Mouse (Mus musculus) lung, embryonic 14.5 days (tissue): ENCODE measurements around the gene Arhgap31. TPM values are rescaled to one million over a fixed set of nuclear protein-coding genes. Genes with fewer than 3 reads are reported as not detected.
A peak's percentile ranks its signal among the peaks of the same experiment; 100 is the strongest.

Experiments
- ATAC-seq: fragments of 200-750 bp; cut with Nextera tagmentation; 2 replicates; pipeline ENCODE4 v1.8.0; 2017; ENCODE audit warnings: mild to moderate bottlenecking, moderate TSS enrichment, moderate library complexity; ENCODE audit not compliant: insufficient read depth
- DNase-seq: peaks from one replicate; pipeline ENCODE4 v3.0.0-alpha.2; 2015
- H3K27ac ChIP-seq: fragments of 300-500 bp; sonication (generic); 2 replicates; pipeline ENCODE4 v1.5.1; 2014; ENCODE audit warnings: low read depth, mild to moderate bottlenecking, moderate library complexity
- H3K27me3 ChIP-seq: fragments of 300-500 bp; sonication (generic); 2 replicates; pipeline ENCODE4 v1.6.1; 2014; ENCODE audit warnings: low read length, control low read depth; ENCODE audit not compliant: insufficient read depth
- H3K36me3 ChIP-seq: fragments of 300-500 bp; sonication (generic); 2 replicates; pipeline ENCODE4 v1.6.1; 2014; ENCODE audit warnings: control low read depth; ENCODE audit not compliant: insufficient read depth
- H3K4me1 ChIP-seq: fragments of 300-500 bp; sonication (generic); 2 replicates; pipeline ENCODE4 v1.6.1; 2014; ENCODE audit warnings: antibody characterized with exemption, control low read depth; ENCODE audit not compliant: insufficient read depth
- H3K4me2 ChIP-seq: fragments of 300-500 bp; sonication (generic); 2 replicates; pipeline ENCODE4 v1.6.1; 2014; ENCODE audit warnings: mild to moderate bottlenecking
- H3K4me3 ChIP-seq: fragments of 300-500 bp; sonication (generic); 2 replicates; pipeline ENCODE4 v1.5.1; 2014; ENCODE audit warnings: low read depth, low read length
- H3K9ac ChIP-seq: fragments of 300-500 bp; sonication (generic); 2 replicates; pipeline ENCODE4 v1.6.1; 2014
- H3K9me3 ChIP-seq: fragments of 300-500 bp; sonication (generic); 2 replicates; pipeline ENCODE4 v1.6.1; 2016; ENCODE audit warnings: low read depth, low read length, control low read depth
- CTCF ChIP-seq: IDR thresholded peaks from 2 replicates; pipeline ENCODE4 v1.5.1; 2016; ENCODE audit warnings: antibody characterized with exemption, low read depth
- WGBS: fragments of 180-500 bp; shearing (Covaris S2); extraction: QIAGEN DNeasy Blood & Tissue Kit; methylation state at CpG from one replicate; pipeline ENCODE4 v1.1.7; 2014; 5-methylcytosine and 5-hydroxymethylcytosine counted together
- polyA plus RNA-seq: library from polyadenylated mRNA; unstranded; fragments of >200 nt; fragmentation: Nextera tagmentation; extraction: Ambion mirVana; gene quantifications from 2 replicates; pipeline ENCODE4 v1.2.1, GENCODE M21; 2014

The Arhgap31 gene
- polyA plus RNA-seq, 1 experiment from 2014 or later, result 21.6 TPM

- H3K27me3 ChIP-seq, result no peaks in the 10 kb centered on the region
- H3K9me3 ChIP-seq, result no peaks in the 10 kb centered on the region
- H3K9ac ChIP-seq, result no peak overlapping the region
- TF ChIP-seq CTCF, result no peak
- peaks cover 14% of the 10 kb centered on the region for H3K4me1 ChIP-seq
- 0 out of 2 replicates have a peak, but pooled peaks cover 6% of the 10 kb centered on the region for H3K36me3 ChIP-seq
- 68% methylated on average over 9 of the region's 9 CpGs for WGBS
- no peak overlapping the region for H3K4me3 ChIP-seq
- no peak overlapping the region for H3K27ac ChIP-seq
- ATAC-seq (no peak), DNase-seq (no peak)
- H3K4me2 ChIP-seq, result no peak overlapping the region
These were observed 37.3 kb downstream of the Arhgap31 start for GRCm38 (mm10) chr16:38675600-38676335.

DNA sequence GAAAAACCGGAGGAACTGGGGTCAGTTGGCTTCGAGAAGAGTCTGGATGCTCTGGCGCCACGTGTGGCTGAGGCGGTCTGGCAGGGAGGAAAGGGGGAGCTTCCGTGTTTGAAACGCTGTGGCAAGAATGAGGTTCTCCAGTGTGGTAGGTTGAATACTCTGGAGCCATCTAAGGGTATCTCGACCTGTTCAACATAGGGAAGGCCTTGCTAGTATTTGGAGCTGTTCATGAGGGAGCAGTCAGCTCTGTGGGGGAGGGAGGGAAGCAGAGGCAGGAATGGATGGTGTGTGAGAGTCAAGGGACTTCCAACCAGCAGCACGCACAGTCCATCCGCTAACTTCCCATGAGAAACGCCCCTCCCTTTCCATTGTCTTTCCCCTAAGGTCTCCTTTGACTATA is 38.2 kb downstream of the Arhgap31 start:
- Histone ChIP-seq H3K9ac (no peak overlapping the region), H3K36me3 (0 out of 2 replicates have a peak, but pooled peaks cover 6% of the 10 kb centered on the region), H3K27ac (no peak overlapping the region), H3K27me3 (no peaks in the 10 kb centered on the region), H3K9me3 (no peaks in the 10 kb centered on the region), H3K4me3 (no peak overlapping the region), H3K4me2 (no peak overlapping the region), H3K4me1 (peaks cover 10% of the 10 kb centered on the region)
- 83% methylated on average over 11 of the region's 11 CpGs for WGBS
- TF ChIP-seq CTCF, result no peak
- no peak for ATAC-seq
- DNase-seq, result no peak

- no peak overlapping the region for H3K4me3 ChIP-seq
- ATAC-seq, result peak; percentile 11; the same call in 1 of the 2 replicates
These were observed 39.6 kb downstream of the Arhgap31 start for GRCm38 (mm10) chr16:38673511-38673910.

DNA sequence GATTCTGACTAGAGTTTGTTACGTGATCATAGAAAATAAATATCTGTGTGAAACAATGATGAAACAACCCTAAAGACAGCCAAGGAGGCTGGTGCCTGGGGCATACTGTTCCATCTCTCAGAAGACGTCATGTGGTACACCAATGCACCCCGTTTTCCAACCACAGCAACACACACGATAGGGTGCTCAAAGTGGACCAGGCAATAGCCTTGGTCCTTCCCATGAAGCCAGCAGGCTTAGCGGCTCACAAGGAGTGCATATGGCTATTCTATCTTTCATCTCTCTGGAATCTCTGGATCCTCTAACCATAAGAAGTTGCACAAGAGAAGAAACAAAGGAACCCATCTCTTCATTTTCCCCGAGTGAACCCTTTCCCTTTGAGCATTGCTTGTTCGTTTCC is 40.1 kb downstream of the Arhgap31 start:
- no peak overlapping the region for H3K9ac ChIP-seq
- ATAC-seq (no peak), DNase-seq (no peak)
- H3K27me3 ChIP-seq, result no peaks in the 10 kb centered on the region
- H3K4me3 ChIP-seq, result no peak overlapping the region
- H3K36me3 ChIP-seq, result 0 out of 2 replicates have a peak, but pooled peaks cover 6% of the 10 kb centered on the region
- H3K27ac ChIP-seq, result no peak overlapping the region
- TF ChIP-seq CTCF, result no peak
- no peaks in the 10 kb centered on the region for H3K9me3 ChIP-seq
- no peak overlapping the region for H3K4me2 ChIP-seq
- peaks cover 10% of the 10 kb centered on the region for H3K4me1 ChIP-seq
- WGBS, result 69% methylated on average over 7 of the region's 7 CpGs

More at GRCm38 (mm10) chr16:38673511-38673910, 39.6 kb downstream of the Arhgap31 start:
- Histone ChIP-seq H3K27ac (no peak overlapping the region), H3K27me3 (no peaks in the 10 kb centered on the region), H3K9ac (no peak overlapping the region), H3K4me1 (peaks cover 10% of the 10 kb centered on the region), H3K9me3 (no peaks in the 10 kb centered on the region), H3K36me3 (0 out of 2 replicates have a peak, but pooled peaks cover 6% of the 10 kb centered on the region), H3K4me2 (no peak overlapping the region)
- DNase-seq, result no peak
- 74% methylated on average over 15 of the region's 15 CpGs for WGBS
- TF ChIP-seq CTCF, result no peak

GRCm38 (mm10) chr16:38672370-38672769 is 40.7 kb downstream of the Arhgap31 start:
- Histone ChIP-seq H3K4me2 (no peak overlapping the region), H3K9me3 (no peaks in the 10 kb centered on the region), H3K36me3 (0 out of 2 replicates have a peak, but pooled peaks cover 6% of the 10 kb centered on the region), H3K27ac (peak overlapping the region; percentile 19; the same call in 1 of the 2 replicates), H3K9ac (no peak overlapping the region), H3K4me3 (no peak overlapping the region), H3K27me3 (no peaks in the 10 kb centered on the region), H3K4me1 (peaks cover 10% of the 10 kb centered on the region)
- WGBS, result 30% methylated on average over 5 of the region's 5 CpGs
- TF ChIP-seq CTCF, result no peak
- peak; percentile 69 for DNase-seq
- peak; percentile 73 for ATAC-seq

DNA sequence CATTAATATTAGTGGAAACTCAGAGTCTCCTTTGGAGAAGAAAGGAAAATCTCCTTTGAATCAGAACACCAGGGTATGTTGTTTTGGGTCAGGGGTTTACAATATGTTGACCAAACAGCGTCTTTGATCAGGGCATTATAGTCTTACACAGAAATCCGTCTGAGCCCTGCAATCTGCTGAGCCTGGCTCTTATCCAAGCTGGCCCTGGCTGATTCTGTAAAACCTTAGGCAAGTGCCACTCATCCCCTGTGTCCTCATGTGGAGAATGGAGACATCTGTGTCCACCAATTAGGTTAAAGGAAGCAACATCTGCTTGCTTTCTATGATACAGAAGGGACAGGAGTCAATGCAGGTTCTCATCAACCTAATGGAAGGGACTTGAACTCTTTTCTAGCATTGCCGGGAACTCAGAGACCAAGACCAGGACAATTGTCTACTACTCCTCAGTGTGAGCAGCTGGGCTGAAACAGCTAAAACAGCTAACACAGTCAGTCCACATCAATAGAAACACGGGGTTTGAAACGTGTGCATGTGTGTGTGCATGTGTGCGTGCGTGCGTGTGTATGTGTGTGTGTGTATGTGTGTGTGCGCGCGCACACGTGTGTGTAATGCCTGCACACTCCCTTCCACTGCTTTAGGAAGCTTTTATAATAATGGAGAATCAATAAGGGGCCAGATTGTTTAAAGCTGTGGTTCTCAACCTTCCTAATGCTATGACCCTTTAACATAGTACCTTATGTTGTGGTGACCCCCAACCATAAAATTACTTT is 42.3 kb downstream of the Arhgap31 start:
- Histone ChIP-seq H3K27ac (no peak overlapping the region), H3K4me1 (peaks cover 10% of the 10 kb centered on the region), H3K4me2 (no peak overlapping the region), H3K27me3 (no peaks in the 10 kb centered on the region), H3K9ac (no peak overlapping the region), H3K9me3 (no peaks in the 10 kb centered on the region), H3K4me3 (no peak overlapping the region), H3K36me3 (0 out of 2 replicates have a peak, but pooled peaks cover 6% of the 10 kb centered on the region)
- DNase-seq (no peak), ATAC-seq (no peak)
- no peak for TF ChIP-seq CTCF
- WGBS, result 82% methylated on average over 12 of the region's 12 CpGs
